Mouse (Mus musculus) lung, postnatal 0 days (tissue): Measurements from ENCODE around the gene Tapt1.

Source experiments
- CTCF ChIP-seq: IDR thresholded peaks from 2 replicates; pipeline ENCODE4 v1.5.1; 2016; ENCODE audit warnings: antibody characterized with exemption, mild to moderate bottlenecking
- EP300 ChIP-seq: IDR thresholded peaks from 2 replicates; pipeline ENCODE4 v1.6.1; 2016; ENCODE audit warnings: antibody characterized with exemption, mild to moderate bottlenecking, control low read depth

- no peak for TF ChIP-seq CTCF
- no peak for TF ChIP-seq EP300
These were observed 8.8 kb downstream of the Tapt1 start for GRCm38 (mm10) chr5:44217685-44218041.
